Mouse (Mus musculus): Measurements from ENCODE around the gene Abraxas2. TPM values are rescaled to one million over a fixed set of nuclear protein-coding genes. Genes with fewer than 3 reads are reported as not detected.

The Abraxas2 gene
- polyA plus RNA-seq (2012): 4.4 and 4.6 TPM in 2 replicates

GRCm38 (mm10) chr7:132859042-132859958 is at the start of gene Abraxas2:
Gene Abraxas2 (plus strand): TSS chr7:132859225.

GRCm38 (mm10) chr7:132813416-132814088 is 45.5 kb upstream of the Abraxas2 start, which contains the start of gene Fam53b:
Gene Fam53b (minus strand): TSS chr7:132813886.

GRCm38 (mm10) chr7:132852173-132852844 is 6.7 kb upstream of the Abraxas2 start, which contains the start of gene Eef1akmt2:
Gene Eef1akmt2 (minus strand): TSS chr7:132852673.

GRCm38 (mm10) chr7:132930850-132931559 is 72.0 kb downstream of the Abraxas2 start, which contains the start of gene Zranb1:
Gene Zranb1 (plus strand): TSS chr7:132931142.

Other genes with a start within 250 kb of the Abraxas2 start
- gene Lhpp, start 248.6 kb upstream of the Abraxas2 start, polyA plus RNA-seq (2012): 6.1 and 7.9 TPM in 2 replicates
- gene Fam53b, start 45.3 kb upstream of the Abraxas2 start, polyA plus RNA-seq (2012): 40.5 and 40.9 TPM in 2 replicates
- 13.8 and 16.4 TPM in 2 replicates for gene Eef1akmt2, start 6.6 kb upstream of the Abraxas2 start, polyA plus RNA-seq (2012)
- 4.1 and 4.3 TPM in 2 replicates for gene Zranb1, start 71.9 kb downstream of the Abraxas2 start, polyA plus RNA-seq (2012)